Mouse (Mus musculus) cerebellum, postnatal 36 days (tissue): Measurements from ENCODE around the gene Pcsk4.
"Not testable (repeated sequence)": the region's sequence is repeated elsewhere in the genome, so short reads cannot be mapped to it uniquely, and the experiment has no call there.

Source experiments
- DNase-seq, 2 experiments: peaks; one replicate each; pipeline ENCODE4 v3.0.0; 2021 to 2022; ENCODE audit warnings: mixed read lengths in 2 of 2

Gene Pcsk4

DNA sequence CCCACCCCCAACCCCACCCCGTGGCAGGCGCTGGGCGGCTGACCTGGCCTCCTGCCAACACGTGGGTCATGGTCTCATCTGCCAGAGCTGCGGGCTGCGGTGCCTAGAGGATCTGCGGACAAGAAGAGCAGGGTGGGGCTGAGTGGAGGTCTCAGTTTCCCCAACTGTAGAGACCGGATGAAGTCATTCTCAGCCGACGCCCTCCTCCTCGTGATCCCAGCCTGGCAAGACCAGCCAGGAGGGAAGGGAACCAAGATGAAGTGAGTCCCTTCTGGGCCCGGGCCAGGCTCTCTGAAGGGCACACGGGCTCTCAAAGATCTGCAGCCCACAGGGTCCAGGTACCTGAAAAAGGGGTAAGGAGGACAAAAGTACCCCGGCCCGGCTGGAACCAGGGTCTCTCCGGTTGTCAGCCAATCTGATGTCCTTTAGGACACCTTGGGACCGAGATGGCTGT, 18.2 kb upstream of the Pcsk4 start:
- no peak for DNase-seq

DNA sequence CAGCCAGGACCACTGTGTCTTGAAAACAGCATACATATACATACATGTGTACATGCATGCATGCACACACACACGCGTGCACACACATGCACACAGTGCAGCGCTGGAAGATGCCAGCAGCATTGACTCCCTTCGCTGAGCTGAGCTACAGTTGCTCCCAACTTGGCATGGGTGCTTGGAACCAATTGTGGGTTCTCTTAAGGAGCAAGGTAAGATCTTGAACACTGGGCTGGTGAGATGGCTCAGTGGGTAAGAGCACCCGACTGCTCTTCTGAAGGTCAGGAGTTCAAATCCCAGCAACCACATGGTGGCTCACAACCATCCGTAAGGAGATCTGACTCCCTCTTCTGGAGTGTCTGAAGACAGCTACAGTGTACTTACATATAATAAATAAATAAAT, 16.6 kb upstream of the Pcsk4 start:
- not testable (repeated sequence) for DNase-seq

- DNase-seq = no peak
Measured at GRCm38 (mm10) chr10:80345122-80345521, 15.8 kb upstream of the Pcsk4 start.

DNA sequence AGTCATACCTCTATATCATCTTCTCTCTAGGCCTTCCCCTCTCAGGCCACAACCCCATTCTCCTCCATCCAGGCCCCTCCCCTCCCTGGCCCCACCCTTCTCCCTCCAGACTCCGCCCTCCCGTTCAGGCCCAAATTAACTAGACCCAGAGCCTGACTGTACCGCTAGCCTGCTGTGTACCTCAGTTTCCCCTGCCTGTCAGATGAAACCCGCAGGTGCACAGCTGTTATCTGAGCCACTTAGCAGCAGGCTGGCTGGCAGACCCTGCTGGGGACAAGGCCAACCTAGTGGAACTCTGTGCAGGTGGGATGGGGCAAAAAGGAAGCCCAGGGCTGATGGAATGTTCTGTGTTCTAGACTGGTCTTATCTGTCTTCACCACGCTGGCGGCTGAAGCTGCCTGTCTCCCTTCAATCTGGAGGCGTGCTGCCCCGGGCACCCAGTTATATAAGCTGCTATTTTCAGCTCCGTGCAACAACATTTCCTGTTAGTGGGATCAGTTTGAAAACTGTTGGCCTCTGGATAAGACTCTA, 14.9 kb upstream of the Pcsk4 start:
- DNase-seq = no peak

DNA sequence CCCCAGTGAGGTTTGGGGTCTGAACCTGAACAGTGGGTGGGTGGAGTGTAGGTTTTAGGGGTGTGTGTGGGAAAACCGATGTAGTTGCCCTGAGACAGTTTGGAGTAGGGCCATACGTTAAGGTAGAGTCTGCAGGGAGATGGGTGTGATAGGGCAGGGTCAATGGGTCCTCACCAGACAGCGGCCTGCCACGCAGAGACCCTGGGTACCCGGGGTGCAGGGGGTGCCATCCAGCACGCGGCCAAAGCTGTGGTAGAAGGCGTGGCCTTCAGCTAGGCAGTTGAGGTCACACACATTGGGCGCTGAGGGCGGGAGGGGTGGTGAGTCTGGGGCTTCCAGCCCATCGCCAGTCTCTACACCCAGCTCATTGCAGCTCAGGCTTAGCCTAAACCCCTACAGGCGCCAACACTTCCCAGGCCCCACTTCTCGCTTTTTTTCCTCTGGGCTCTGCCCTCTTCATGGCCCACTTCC, 14.2 kb upstream of the Pcsk4 start:
- no peak for DNase-seq

DNA sequence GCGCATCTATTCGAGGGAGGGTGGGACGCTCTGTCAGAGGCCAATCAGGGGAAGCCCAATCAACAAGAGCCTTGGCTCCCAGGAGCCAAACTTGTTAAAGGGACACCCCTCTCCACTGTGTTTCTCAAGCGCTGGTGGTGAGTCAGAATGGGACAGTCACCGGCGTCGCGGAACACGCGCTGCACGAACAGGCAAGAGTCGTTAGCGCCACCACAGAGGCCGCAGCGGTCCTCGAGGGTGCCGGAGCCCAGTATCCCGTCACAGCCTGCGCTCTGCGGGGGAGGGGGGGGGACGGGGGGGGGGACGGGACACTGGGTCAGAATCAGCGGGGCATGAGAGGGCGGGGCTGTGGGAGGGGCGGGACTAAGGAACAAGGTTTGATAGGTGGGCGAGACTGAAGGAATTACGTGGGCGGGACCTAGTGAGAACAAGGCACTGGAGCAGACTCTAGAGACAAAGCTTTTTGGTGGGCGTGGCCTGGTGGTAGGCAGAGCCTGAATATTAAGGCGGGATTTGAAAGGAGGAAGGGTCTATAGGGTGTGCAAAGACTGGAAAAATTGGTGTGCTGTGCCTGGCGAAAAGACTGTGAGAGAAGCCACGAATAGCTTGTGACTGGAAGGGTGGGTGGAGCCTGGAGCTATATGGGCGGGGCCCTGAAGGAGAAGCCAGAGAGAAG, 13.6 kb upstream of the Pcsk4 start:
- DNase-seq = no peak

DNA sequence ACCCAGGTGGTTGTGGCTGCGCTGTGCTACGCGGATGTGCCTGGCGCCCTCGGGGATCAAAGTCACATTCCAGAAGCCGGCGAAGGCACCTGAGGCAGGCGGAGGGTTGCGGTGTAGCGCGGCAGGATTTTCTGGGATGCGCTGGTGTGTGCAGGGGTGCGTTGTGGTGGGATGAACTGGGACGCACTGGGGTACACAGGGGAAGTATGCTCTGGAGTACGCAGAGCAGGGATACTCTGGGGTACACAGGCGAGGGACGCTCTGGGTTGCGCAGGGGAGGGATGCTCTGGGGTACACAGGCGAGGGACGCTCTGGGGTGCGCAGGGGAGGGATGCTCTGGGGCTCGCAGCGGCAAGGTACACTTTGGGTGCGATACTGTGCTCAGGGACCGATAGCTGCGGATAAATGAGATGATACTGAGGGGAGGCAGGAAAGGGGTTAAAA, 13.0 kb upstream of the Pcsk4 start:
- no peak for DNase-seq

- no peak for DNase-seq
Measured at GRCm38 (mm10) chr10:80341491-80342304, 12.4 kb upstream of the Pcsk4 start.

DNA sequence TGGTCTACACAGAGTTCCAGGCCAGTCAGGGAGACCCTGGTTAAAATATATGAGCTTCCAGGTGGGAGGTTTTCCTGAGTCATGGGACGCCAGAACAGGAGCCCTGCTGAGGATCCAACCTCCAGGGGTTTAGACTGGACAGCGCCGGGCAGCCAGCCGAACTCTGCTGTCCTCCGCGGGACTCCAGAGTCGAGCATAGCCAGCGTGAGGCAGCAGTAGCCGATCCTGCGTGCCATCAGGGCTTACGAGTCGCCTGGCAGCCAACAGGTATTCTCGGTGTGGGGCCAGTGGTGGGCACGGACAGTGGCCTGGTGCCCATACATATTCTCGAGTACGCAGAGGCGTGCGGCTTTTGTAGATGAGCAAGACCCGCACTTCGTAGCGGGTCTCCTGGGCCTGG, 11.7 kb upstream of the Pcsk4 start:
- no peak for DNase-seq

- DNase-seq = peak; percentile 88 to 91
Measured at GRCm38 (mm10) chr10:80339941-80340750, 10.8 kb upstream of the Pcsk4 start.

GRCm38 (mm10) chr10:80336263-80336662, 7.0 kb upstream of the Pcsk4 start:
- DNase-seq = no peak

DNA sequence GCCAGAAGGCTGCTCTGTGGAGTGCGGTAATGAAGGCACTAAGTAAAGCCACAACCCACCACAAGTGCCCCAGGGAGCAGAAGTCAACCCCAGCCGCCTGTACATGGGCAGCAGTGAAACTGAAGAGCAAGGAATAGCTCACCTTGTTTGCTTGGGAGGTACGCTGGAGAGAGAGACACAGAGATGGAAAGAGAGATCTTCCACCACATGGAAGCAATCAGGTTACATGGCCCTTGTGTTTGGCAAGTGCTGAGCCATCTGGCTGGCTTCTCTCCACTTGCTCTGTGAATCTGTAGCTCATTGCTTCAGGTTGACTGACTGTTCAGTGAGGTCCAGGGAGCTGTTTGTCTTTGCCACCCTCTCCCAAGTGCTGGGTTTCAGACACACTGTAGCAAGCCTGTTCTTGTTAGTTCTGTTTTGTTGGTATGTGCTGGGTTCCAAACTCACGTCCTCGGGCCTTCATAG, 3.3 kb upstream of the Pcsk4 start:
- peak; percentile 53 to 56 for DNase-seq

GRCm38 (mm10) chr10:80331636-80332524, 2.6 kb upstream of the Pcsk4 start:
- DNase-seq = no peak

GRCm38 (mm10) chr10:80330888-80331287, 1.6 kb upstream of the Pcsk4 start:
- no peak for DNase-seq

DNA sequence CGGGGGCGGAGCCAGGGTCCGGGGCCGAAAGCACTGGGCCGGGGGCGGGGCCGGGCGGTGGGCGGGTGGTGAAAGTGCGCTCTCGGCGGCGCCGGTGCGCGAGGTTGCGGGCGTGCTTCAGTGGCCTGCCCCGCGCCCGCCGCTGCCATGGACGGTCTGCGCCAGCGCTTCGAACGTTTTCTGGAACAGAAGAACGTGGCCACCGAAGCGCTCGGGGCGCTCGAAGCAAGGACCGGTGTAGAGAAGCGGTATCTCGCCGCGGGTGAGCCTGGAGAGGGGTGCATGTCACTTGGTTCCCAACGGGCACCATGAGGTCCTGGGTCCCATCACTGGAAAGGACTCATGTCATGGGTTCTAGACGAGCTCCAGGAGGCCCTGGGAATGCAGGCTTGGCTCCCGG, 786 bp upstream of the Pcsk4 start:
- DNase-seq = no peak

DNA sequence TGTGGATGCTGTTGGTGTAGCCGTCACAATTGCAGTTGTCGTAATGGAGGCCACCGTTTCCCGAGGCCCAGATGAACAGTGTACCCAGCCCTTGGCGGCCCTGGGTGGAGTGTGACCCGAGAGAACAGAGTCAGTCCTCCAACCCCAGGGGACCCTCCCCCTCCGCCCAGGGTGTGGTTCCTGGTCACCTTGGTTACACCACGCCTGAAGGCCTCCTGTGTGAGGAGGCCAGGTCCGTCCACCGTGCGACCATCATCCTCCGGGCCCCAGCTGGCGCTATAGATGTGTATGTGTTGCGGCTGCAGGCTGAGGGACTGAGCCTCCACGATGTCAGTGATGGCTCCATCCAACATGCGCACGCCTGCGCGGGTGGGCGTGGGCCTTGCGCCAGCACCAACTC, 4.3 kb downstream of the Pcsk4 start:
- no peak for DNase-seq

DNA sequence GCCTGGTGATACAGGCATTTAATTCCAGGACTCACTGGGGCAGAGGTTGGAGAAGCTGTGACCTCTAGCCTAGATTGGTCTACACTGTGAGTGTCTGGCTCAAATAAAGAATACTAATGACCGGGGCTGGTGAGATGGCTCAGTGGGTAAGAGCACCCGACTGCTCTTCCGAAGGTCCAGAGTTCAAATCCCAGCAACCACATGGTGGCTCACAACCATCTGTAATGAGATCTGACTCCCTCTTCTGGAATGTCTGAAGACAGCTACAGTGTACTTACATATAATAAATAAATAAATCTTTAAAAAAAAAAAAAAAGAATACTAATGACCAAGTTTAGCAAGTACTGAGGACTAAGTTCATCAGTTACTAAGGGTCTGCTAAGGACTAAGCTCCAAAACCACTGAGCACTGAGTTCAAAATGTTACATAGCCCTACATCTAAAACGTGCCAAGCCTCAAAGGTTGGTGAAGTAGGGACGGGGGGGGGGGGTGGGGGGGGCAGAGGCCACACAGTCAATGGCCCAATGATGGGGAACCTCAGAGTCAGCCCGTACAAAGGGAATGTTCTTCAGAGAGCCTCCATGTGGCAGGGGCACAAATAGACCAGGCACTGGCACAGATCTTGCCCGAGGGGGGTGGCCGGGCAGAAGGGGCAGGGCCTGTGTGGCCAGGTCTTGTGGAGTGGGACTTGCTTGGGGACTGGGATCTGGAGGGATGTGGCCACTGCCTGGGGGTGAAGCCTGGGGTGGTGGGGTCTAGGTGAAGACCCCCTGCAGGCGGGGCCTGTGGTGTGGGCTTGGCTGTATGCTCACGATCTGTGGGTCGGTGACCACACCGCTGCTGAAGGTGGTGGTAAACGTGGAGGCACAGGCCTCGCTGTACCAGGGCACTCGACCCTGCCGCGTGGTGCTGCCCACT, 4.9 kb downstream of the Pcsk4 start:
- no peak for DNase-seq

- peak; percentile 57 to 72 for DNase-seq
Measured at GRCm38 (mm10) chr10:80323261-80324119, 5.8 kb downstream of the Pcsk4 start.

- DNase-seq = no peak
Measured at GRCm38 (mm10) chr10:80322811-80323211, 6.5 kb downstream of the Pcsk4 start.
